Mouse (Mus musculus) midbrain, embryonic 12.5 days (tissue): ENCODE data around the gene Ino80b. TPM values are rescaled to one million over a fixed set of nuclear protein-coding genes. Genes with fewer than 3 reads are reported as not detected.

Experiments
- ATAC-seq: fragments of 200-750 bp; cut with Nextera tagmentation; 2 replicates; pipeline ENCODE4 v1.8.0; 2017; ENCODE audit warnings: low read depth, moderate TSS enrichment, moderate library complexity; ENCODE audit not compliant: low FRiP score
- H3K27ac ChIP-seq: fragments of 300-500 bp; sonication (generic); replicated peaks from 2 replicates; pipeline ENCODE4 v1.5.1; 2016; ENCODE audit warnings: mild to moderate bottlenecking
- H3K27me3 ChIP-seq: fragments of 300-500 bp; sonication (generic); 2 replicates; pipeline ENCODE4 v1.6.1; 2016; ENCODE audit warnings: mild to moderate bottlenecking
- H3K36me3 ChIP-seq: fragments of 300-500 bp; sonication (generic); 2 replicates; pipeline ENCODE4 v1.6.1; 2016
- H3K4me1 ChIP-seq: fragments of 300-500 bp; sonication (generic); 2 replicates; pipeline ENCODE4 v1.6.1; 2016
- H3K4me2 ChIP-seq: fragments of 300-500 bp; sonication (generic); replicated peaks from 2 replicates; pipeline ENCODE4 v1.6.1; 2016; ENCODE audit warnings: mild to moderate bottlenecking, moderate library complexity
- H3K4me3 ChIP-seq: fragments of 300-500 bp; sonication (generic); 2 replicates; pipeline ENCODE4 v1.5.1; 2016; ENCODE audit warnings: mild to moderate bottlenecking
- H3K9ac ChIP-seq: fragments of 300-500 bp; sonication (generic); replicated peaks from 2 replicates; pipeline ENCODE4 v1.6.1; 2016; ENCODE audit warnings: mild to moderate bottlenecking, moderate library complexity
- H3K9me3 ChIP-seq: fragments of 300-500 bp; sonication (generic); 2 replicates; pipeline ENCODE4 v1.6.1; 2016; ENCODE audit warnings: mild to moderate bottlenecking
- WGBS: fragments of 180-500 bp; shearing (Covaris S2); methylation state at CpG from one replicate; pipeline ENCODE4 v1.1.7; 2016; 5-methylcytosine and 5-hydroxymethylcytosine counted together
- polyA plus RNA-seq: library from polyadenylated mRNA; unstranded; fragments of >200 nt; fragmentation: Nextera tagmentation; extraction: Ambion mirVana; gene quantifications from 2 replicates; pipeline ENCODE4 v1.2.1, GENCODE M21; 2016

The Ino80b gene
- polyA plus RNA-seq, 1 experiment from 2014 or later = 19.4 TPM

- no peaks in the 10 kb centered on the region for H3K9me3 ChIP-seq
- no peaks in the 10 kb centered on the region for H3K27me3 ChIP-seq
- H3K27ac ChIP-seq = peak within 1 kb of the TSS; percentile 78
- ATAC-seq = peak; percentile 90
- peaks cover 46% of the 10 kb centered on the region for H3K4me1 ChIP-seq
- 1% methylated on average over 51 of the region's 58 CpGs for WGBS
- H3K36me3 ChIP-seq = peaks cover 30% of the 10 kb centered on the region
- peak within 1 kb of the TSS; percentile 78 for H3K4me3 ChIP-seq
- H3K4me2 ChIP-seq = peak within 1 kb of the TSS; percentile 95
- peak within 1 kb of the TSS; percentile 85 for H3K9ac ChIP-seq
Observed at GRCm38 (mm10) chr6:83115011-83115671, 10.1 kb downstream of the Ino80b start, which contains the start of gene Mogs. Mogs (plus strand) TSS chr6:83115496.

GRCm38 (mm10) chr6:83111510-83112136, 13.6 kb downstream of the Ino80b start:
- no peak overlapping the region for H3K27ac ChIP-seq
- H3K4me1 ChIP-seq = peaks cover 37% of the 10 kb centered on the region
- 0 out of 2 replicates have a peak, but pooled peaks cover 6% of the 10 kb centered on the region for H3K36me3 ChIP-seq
- ATAC-seq = no peak
- no peaks in the 10 kb centered on the region for H3K27me3 ChIP-seq
- H3K4me2 ChIP-seq = no peak overlapping the region
- no peak overlapping the region for H3K9ac ChIP-seq
- H3K9me3 ChIP-seq = no peaks in the 10 kb centered on the region
- H3K4me3 ChIP-seq = no peak overlapping the region
- WGBS = 95% methylated on average over 4 of the region's 4 CpGs

- Histone ChIP-seq H3K27me3 (no peaks in the 10 kb centered on the region), H3K4me1 (peaks cover 22% of the 10 kb centered on the region), H3K9ac (peak within 1 kb of the TSS; percentile 86), H3K4me2 (peak within 1 kb of the TSS; percentile 87), H3K27ac (peak within 1 kb of the TSS; percentile 82), H3K9me3 (no peaks in the 10 kb centered on the region), H3K36me3 (0 out of 2 replicates have a peak, but pooled peaks cover 6% of the 10 kb centered on the region), H3K4me3 (peak within 1 kb of the TSS; percentile 87)
- under 1% methylated on average over 76 of the region's 76 CpGs for WGBS
- ATAC-seq = peak; percentile 88
Observed at GRCm38 (mm10) chr6:83108762-83109668, 16.2 kb downstream of the Ino80b start, which contains the start of gene Mrpl53. Mrpl53 (plus strand) TSS chr6:83109040.

- WGBS = 36% methylated on average over 13 of the region's 13 CpGs
Observed at GRCm38 (mm10) chr6:83107566-83108400, 17.4 kb downstream of the Ino80b start.

DNA sequence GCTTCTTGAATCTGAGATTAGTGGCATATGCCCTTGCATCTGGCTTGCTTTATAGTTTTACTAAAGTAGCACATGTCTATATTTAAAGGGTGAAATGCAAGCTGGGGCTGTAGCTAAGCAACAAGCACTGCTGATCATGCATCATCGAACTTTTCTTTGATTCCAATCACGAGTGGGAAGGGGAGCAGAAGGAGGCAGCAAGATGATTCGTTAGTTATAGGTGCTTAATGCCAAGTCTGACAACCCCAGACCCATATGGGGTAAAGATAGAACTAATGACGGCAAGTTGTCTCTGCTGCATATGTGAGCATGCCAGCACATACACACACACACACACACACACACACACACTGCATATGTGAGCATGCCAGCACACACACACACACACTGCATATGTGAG, 21.1 kb downstream of the Ino80b start:
- H3K27me3 ChIP-seq = peaks cover 22% of the 10 kb centered on the region
- 72% methylated on average over 4 of the region's 4 CpGs for WGBS
- H3K4me3 ChIP-seq = no peak overlapping the region
- no peaks in the 10 kb centered on the region for H3K9me3 ChIP-seq
- H3K27ac ChIP-seq = no peak overlapping the region
- H3K9ac ChIP-seq = no peak overlapping the region
- 0 out of 2 replicates have a peak, but pooled peaks cover 6% of the 10 kb centered on the region for H3K36me3 ChIP-seq
- no peak for ATAC-seq
- no peak overlapping the region for H3K4me2 ChIP-seq
- peaks cover 28% of the 10 kb centered on the region for H3K4me1 ChIP-seq

More at GRCm38 (mm10) chr6:83107566-83108400, 17.4 kb downstream of the Ino80b start:
- peak; percentile 39; the same call in 1 of the 2 replicates for ATAC-seq
- no peaks in the 10 kb centered on the region for H3K9me3 ChIP-seq
- peaks cover 30% of the 10 kb centered on the region for H3K4me1 ChIP-seq
- peaks cover 8% of the 10 kb centered on the region for H3K27me3 ChIP-seq
- peak overlapping the region; percentile 86 for H3K9ac ChIP-seq
- 0 out of 2 replicates have a peak, but pooled peaks cover 6% of the 10 kb centered on the region for H3K36me3 ChIP-seq
- peak overlapping the region; percentile 87 for H3K4me2 ChIP-seq
- H3K27ac ChIP-seq = peak overlapping the region; percentile 82; the same call in 1 of the 2 replicates
- peak overlapping the region; percentile 87 for H3K4me3 ChIP-seq

DNA sequence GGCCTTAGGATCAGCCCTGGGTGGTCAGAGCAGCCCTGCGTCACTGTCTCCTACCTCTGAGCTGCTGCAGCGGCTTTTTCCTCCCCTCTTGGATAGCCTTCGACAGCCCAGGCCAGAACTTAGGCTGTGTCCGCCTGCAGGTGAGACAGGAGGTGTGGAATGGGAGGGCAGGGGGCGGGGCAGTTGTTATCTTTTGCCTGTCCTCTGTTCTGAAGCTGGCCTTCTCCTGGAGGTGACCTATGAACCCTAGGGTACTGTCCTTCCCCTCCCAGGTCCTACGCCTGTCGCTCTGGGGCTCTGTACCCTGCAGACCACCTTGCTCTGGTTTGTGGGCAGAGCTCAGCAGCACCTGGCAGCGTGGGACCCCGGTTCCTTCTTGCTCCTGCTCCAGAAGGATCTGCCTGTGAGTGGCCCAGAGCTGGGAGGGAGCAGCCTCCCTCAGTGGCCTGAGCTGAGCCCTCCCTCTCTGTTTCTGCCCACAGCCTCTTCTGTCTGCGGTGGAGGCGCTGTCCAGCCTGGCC, 22.0 kb downstream of the Ino80b start:
- no peaks in the 10 kb centered on the region for H3K9me3 ChIP-seq
- 0 out of 2 replicates have a peak, but pooled peaks cover 6% of the 10 kb centered on the region for H3K36me3 ChIP-seq
- peak overlapping the region; percentile 75; the same call in 1 of the 2 replicates for H3K4me3 ChIP-seq
- H3K4me2 ChIP-seq = peak overlapping the region; percentile 100
- no peak overlapping the region for H3K27ac ChIP-seq
- peaks cover 22% of the 10 kb centered on the region for H3K27me3 ChIP-seq
- no peak for ATAC-seq
- H3K4me1 ChIP-seq = peaks cover 23% of the 10 kb centered on the region
- 45% methylated on average over 11 of the region's 11 CpGs for WGBS
- H3K9ac ChIP-seq = peak overlapping the region; percentile 81; the same call in 1 of the 2 replicates

DNA sequence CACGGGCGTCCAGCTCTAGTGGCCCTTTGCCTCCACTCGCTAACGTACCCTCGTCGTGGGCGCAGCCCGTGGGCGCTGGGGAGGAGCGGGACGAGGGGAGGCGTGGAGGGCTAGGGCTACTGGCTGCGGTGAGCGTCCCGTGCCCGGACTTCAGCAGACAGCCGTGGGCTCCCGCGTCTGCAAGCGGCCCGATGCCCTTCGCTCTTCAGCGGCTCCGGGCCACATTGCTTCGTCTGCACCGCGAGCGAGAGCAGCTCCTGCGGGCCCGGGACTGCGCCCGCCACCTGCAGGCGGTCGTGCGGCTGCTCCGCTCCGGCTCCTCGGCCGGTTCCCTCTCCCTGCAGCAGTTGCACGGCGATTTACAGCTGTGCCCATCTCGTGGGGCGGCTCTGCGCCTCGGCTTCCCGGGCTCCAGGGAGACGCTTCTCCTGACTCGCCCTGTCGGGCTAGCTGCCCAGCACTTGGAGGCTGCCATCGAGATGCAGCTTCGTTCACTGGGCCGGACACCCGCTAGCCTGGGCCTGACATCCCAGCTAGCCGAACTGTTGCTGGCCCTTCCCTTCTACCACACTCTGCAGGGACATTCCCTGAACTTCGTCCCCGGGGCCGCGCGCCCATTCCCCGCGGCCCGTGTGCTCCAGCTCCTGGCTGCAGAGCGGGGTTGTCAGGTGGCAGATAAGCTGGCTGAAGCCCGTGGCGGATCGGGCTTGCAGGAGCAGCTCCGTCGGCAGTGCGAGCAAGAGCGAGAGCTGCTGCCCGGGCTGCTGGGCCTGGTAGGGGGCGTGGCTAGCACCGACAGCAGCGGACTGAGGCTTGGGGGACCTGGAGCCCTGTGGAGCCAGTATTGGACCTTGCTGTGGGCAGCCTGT, 23.3 kb downstream of the Ino80b start:
- H3K4me3 ChIP-seq = peak overlapping the region; percentile 75
- H3K4me1 ChIP-seq = peaks cover 14% of the 10 kb centered on the region
- peak overlapping the region; percentile 81 for H3K9ac ChIP-seq
- WGBS = under 1% methylated on average over 74 of the region's 74 CpGs
- H3K27ac ChIP-seq = peak overlapping the region; percentile 81
- no peaks in the 10 kb centered on the region for H3K9me3 ChIP-seq
- 0 out of 2 replicates have a peak, but pooled peaks cover 1% of the 10 kb centered on the region for H3K36me3 ChIP-seq
- peaks cover 22% of the 10 kb centered on the region for H3K27me3 ChIP-seq
- peak; percentile 82 for ATAC-seq
- H3K4me2 ChIP-seq = peak overlapping the region; percentile 100

DNA sequence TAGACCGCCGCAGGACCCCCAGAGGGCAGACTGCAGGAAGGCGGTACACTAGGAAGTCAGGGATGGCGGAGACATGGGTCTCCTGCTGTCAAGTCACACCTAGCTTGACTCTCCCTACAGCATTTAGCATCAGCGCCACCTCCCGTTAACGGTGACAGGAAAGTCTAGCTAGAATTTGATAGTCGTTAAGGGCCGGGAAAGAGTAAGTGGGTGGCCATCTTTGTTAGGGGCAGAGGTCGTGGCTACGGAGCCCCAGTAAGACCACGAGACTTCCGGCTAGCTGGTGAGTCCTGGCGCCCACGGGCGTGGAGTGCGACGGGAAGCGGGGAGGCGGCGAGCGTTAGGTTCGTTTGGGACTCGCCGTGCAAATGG, 23.9 kb downstream of the Ino80b start, which contains the start of the genes Ccdc142 and Gm42688:
Gene Ccdc142, plus strand, starts transcription at position 286 of the 372 bp plus-strand sequence.
Gene Gm42688, plus strand, starts transcription at position 302 of the 372 bp plus-strand sequence.
- Histone ChIP-seq H3K36me3 (no peaks in the 10 kb centered on the region), H3K4me1 (peaks cover 14% of the 10 kb centered on the region), H3K9me3 (no peaks in the 10 kb centered on the region), H3K9ac (peak within 1 kb of the TSS; percentile 81), H3K27ac (peak within 1 kb of the TSS; percentile 81), H3K4me2 (peak within 1 kb of the TSS; percentile 100), H3K27me3 (peaks cover 24% of the 10 kb centered on the region), H3K4me3 (peak within 1 kb of the TSS; percentile 75)
- peak; percentile 84 for ATAC-seq
- WGBS = 1% methylated on average over 25 of the region's 25 CpGs

DNA sequence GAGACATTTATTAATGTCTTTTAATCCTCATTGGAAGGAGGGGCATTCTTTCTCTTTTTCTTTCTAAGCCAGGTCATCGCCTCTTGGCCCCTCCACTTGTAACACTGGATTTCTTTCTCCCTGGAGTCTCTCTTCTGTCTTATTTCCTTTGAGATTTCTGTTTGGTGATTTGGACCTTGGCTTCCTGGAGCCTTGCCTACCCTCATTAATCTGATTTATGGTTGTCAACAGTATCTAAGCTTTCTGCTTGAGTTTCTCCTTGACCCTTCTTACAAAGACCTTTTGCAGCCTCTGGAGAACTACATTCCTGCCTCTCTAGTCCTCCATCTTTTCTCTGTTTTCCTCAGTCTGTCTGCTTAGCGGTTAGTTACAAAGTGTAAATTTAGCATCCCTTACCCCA, 26.8 kb downstream of the Ino80b start:
- ATAC-seq = no peak
- H3K9ac ChIP-seq = no peak overlapping the region
- WGBS = 63% methylated on average over 2 of the region's 2 CpGs
- H3K4me1 ChIP-seq = peaks cover 13% of the 10 kb centered on the region
- no peaks in the 10 kb centered on the region for H3K36me3 ChIP-seq
- no peak overlapping the region for H3K4me2 ChIP-seq
- no peak overlapping the region for H3K4me3 ChIP-seq
- peaks cover 37% of the 10 kb centered on the region for H3K27me3 ChIP-seq
- no peak overlapping the region for H3K27ac ChIP-seq
- no peaks in the 10 kb centered on the region for H3K9me3 ChIP-seq

- WGBS = 39% methylated on average over 6 of the region's 6 CpGs
Observed at GRCm38 (mm10) chr6:83095968-83096367, 29.3 kb downstream of the Ino80b start.

More at GRCm38 (mm10) chr6:83095968-83096367, 29.3 kb downstream of the Ino80b start:
- no peak overlapping the region for H3K4me3 ChIP-seq
- H3K27me3 ChIP-seq = peaks cover 44% of the 10 kb centered on the region
- H3K4me1 ChIP-seq = no peaks in the 10 kb centered on the region
- no peak for ATAC-seq
- H3K4me2 ChIP-seq = no peak overlapping the region
- H3K9me3 ChIP-seq = no peaks in the 10 kb centered on the region
- H3K9ac ChIP-seq = no peak overlapping the region
- no peaks in the 10 kb centered on the region for H3K36me3 ChIP-seq
- no peak overlapping the region for H3K27ac ChIP-seq
